Mouse (Mus musculus): ENCODE data around the gene Ndel1. TPM values are rescaled to one million over a fixed set of nuclear protein-coding genes. Genes with fewer than 3 reads are reported as not detected.

Ndel1 gene
- total RNA-seq (2022) = 10 to 100 TPM; 59.5 to 79.4 (median 68.0) TPM

DNA sequence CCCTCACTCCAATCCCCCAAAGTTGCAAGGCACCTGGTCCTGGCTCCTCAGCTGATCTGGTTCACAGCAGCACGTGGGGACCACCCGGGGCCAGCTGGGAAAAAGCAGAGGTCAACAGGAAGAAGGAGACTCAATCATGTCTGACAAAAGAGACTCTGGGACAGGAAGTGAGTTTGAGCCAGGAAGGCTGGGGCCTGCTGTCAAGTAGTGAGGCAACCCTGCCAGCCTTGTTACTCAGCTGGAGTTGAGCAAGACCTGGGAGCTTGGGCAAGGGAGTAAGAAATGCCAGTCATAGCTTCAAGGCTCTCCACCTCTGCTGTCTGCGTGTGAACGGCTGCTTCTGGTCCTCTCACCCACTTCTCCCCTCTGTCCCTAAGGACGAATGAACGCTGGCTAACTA is at the start of gene Ndel1:
Ndel1 (minus strand) TSS at position 111 of the 400 bp plus-strand sequence.
- DNase-seq = peak; percentile 89

DNA sequence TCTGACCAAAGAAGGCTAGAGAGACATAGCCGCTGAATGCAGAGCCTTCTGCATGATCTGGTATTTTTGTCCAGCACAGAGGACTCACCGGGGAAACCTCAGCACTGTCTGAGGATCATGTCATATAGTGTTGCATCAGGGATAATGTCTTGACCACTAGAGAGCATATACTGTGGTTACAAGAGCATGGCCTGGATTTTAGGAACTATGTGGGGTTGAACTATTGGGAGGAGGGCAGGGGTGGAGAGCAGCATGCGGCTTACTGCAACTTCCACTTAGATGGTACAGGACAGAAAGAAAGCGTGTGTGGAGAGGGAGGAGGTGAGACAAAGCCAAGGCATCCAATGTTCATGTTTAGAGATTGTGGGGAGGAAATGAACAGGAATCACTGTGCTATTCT is 42.9 kb upstream of the Ndel1 start:
- DNase-seq = no peak

DNA sequence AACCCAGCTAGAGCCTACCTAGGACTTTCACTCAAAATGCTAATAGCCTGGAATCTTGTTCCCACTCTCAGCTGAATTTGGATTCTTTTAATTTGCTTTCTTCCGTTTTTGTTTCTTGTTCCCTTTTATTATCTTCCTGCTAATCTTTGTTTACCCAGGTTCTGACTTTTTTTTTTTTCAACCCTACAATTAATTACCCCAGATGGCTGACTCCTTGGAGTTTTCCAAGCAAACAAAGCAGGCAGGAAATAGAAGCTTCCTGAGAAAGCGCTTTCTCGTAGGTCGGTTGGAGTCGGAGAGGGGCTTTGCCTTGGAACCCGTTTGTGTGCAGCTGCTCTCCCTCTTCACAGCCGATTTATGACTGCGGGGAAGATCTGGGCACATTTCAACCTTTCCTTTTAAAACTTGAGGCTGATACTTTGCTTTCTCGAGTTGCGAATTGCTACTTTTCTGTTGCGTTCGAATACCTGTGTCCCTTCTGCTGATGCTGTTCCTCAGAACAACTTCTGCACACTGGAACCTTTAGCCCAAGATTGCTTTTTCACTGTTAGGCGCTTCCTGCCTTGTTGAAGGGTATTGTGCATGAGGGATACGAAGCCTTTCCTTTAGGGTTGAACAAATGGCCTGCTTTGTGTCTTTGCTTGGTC is 40.0 kb upstream of the Ndel1 start:
- no peak for DNase-seq

DNA sequence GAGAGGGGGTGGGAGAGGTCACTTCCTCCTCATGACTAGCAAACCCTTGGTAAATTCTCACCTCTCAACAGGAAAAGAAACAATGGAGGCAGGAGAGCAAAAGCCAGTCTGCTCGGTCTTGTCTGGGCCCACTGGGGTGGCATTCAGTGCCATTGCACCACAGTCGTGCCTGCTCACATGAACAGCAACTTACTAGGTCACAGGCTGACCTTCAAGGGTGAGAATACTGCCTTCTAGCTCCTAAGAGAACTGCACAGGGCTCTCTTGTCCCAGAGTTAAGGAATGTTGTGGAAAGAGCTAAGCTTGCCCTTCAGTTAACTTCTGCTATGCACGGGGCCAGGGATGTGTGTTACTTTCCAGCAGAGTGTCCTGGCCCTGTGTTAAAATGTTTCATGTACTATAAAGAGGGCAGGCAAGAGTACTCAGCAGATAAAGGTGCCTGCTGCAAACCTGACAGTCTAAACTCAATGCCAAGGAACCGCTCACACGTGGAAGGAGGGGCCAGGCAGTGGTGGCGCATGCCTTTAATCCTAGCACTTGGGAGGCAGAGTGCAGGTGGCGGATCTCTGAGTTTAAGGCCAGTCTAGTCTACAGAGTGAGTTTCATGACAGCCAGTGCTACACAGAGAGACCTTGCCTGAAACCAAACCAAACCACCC is 37.3 kb upstream of the Ndel1 start:
- no peak for DNase-seq

DNA sequence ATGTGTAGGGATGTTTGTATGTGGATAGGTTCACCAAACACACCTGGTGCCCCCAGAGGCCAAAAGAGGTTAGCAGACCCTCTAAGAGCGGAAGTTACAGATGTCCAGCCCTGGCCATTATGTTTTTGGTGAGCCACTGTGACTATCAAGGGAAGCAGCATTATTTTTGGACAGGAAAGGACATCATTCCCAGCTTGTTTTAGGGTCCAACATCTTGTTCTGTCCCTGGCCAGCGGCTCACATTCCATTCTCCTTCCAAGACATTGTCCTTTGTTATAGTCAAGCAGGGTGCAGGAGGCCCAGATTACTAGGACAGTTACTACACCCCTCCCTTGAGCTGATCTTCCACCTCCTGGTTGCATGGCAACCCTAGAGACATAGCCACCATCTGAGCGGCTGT is 35.6 kb upstream of the Ndel1 start:
- no peak for DNase-seq

DNA sequence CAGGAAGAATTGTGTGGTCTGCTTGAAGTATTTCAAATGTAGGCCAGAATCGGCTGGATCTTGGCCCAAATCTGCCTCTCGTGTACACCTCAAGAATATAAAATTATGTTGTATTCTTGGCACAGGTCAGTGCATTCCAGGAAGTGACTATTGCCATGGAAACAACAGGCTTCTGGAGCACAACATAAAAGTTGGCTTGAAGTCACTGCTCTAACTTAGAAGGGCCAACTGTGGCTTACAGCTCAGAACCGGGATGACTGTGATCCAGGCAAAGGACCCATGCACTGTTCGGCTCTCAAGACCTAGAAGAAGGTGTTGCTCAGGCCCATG is 34.8 kb upstream of the Ndel1 start:
- DNase-seq = no peak

DNA sequence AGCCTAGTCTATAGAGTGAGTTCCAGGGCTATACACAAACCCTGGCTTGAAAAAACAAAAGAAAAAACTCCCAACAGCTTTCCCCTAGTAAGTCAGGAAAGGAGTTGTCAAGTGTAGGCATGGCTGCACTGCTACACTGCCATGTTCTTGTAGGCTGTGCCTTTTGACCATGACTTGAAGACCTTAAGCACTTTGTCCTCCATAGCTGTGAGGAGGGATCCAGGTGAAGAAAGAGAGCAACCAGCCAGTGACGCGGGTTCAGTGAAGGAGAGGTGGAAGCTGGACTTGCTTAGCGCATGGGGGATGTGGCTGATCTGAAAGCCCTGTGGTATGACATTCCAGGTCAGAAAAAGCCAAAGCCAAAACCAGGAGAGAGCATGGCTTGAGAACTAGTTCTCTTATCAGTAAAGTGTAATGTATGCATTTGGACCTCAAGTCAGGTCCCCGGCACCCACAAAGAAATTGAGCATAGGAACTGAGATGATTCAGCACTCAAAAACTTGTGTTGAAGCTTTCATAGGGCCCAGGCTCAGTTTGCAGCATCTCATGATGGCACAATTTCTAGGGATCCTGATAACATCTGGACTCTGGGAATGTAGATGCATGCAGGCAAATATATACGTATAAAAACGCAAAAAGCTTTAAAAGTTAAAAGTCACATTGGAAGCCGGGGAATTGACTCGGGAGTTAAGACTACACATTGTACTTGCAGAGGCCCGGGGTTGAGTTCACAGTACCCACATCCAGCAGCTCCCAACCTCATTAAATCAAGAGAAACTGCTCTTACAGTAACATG is 34.2 kb upstream of the Ndel1 start:
- DNase-seq = no peak

DNA sequence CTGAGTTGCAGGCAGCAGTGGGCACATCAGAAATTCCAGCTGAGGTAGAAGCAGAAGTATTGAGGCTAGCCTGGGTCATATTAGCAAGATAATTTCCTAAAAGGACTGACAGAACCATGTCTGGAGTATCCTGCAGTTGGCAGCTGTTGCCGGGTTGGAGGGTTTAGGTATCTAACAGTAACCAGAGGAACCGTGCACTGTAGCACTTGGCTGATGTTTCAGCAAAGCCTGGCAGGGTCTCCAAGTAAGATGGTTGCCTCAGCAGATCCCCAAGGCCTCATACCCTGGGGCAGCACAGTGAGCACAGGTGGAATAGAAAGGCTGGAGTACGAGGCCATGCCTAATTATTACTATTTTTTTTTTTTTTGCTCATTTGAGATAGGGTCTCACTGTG is 33.5 kb upstream of the Ndel1 start:
- DNase-seq = no peak

DNA sequence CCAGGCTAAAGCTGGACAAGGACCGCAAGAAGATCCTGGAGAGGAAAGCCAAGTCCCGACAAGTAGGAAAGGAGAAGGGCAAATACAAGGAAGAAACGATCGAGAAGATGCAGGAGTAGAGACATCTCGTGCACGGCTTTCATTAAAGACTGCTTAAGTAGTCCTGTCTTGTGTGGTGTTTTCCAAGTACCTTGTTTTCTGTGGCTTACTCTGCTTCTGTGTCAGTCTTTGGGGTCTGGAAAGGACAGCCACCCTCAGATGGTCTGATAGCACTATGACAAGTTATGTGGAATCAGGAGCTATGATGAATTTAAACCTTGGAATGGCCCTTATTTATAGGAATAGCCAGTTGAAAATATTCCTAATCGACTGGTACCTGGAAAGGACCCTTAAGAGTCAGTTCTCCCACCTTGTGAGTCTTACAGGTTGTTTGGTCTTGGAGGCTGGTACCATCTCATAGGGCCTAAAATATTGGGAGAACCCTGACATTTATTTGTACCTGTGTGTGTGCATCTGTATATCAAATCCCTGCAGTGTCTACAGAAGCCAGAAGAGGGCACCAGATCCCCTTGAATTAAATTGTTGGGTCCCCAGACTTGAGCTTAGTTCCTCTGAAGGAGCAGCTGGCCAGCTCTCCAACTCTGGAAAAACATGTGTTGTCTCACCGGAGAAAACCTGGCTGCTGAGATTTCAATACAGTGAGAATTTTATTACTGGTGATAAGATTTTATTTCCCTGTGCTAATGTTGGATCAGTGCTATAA is 32.9 kb upstream of the Ndel1 start:
- peak; percentile 61 for DNase-seq

DNA sequence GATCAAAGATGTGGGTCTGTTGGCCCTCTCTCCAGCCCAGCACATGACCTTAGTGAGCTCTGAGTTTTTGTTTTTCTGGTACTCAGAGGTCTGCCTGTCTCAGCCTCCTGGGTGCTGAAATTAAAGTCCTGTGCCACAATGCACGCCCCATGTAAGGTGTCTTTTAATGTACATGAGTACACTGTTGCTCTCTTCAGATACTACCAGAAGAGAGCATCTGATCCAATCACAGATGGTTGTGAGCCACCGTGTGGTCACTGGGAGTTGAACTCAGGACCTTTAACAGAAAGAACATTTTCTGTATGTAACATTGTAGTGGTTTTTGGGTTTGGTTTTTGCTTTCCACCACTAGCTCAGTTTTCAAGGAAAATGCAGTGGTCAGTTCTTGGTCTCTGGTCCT is 32.1 kb upstream of the Ndel1 start:
- DNase-seq = no peak

DNA sequence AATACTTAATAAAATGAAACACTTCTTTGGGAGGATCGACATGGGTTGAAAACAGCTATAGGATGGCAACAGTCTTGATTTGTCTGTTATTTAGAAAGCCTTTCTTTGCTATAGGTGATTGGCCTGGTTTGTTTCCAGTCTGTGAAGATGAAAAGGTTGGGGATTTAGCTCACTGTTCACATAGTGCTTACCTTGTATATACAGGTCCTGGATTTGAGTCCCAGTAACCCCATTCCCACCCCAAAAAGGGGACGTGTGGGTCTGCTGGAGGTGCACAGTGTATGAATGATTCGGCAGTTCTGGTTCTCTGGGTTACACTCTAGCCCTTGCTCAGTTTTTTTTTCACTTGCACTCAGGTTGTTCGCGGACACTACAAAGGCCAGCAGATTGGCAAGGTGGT is 31.2 kb upstream of the Ndel1 start:
- DNase-seq = no peak

DNA sequence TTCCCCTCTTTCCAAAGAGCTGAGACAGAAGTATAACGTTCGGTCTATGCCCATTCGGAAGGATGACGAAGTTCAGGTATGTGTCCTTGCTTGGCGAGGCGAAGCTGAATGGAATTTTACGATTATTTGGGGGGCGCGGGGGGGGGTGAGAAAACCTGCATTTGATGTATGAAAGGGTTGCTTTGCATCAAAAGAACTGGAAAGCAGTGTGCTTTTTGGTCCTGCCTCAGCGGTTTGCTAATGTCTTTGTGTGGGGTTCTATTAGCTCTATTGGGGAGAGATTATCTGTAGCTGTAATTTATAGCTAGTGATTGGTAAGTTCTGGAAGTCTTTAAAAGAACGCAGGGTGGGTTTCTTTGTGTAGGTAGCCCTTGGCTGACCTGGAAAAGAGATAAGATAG is 30.7 kb upstream of the Ndel1 start:
- DNase-seq = no peak

DNA sequence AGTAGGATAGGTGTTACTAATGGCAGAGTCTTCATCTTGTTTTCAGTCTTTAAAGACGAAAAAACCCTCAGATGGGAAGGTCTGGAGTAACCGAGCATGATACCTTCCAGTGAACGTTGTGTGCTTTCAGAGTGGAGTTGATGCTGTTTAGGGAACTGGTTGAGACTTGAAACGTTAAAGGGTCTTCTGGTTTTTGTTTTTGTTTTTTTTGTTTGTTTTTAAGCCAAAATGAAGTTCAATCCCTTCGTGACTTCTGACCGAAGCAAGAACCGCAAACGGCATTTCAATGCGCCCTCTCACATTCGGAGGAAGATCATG is 30.3 kb upstream of the Ndel1 start:
- DNase-seq = no peak

DNA sequence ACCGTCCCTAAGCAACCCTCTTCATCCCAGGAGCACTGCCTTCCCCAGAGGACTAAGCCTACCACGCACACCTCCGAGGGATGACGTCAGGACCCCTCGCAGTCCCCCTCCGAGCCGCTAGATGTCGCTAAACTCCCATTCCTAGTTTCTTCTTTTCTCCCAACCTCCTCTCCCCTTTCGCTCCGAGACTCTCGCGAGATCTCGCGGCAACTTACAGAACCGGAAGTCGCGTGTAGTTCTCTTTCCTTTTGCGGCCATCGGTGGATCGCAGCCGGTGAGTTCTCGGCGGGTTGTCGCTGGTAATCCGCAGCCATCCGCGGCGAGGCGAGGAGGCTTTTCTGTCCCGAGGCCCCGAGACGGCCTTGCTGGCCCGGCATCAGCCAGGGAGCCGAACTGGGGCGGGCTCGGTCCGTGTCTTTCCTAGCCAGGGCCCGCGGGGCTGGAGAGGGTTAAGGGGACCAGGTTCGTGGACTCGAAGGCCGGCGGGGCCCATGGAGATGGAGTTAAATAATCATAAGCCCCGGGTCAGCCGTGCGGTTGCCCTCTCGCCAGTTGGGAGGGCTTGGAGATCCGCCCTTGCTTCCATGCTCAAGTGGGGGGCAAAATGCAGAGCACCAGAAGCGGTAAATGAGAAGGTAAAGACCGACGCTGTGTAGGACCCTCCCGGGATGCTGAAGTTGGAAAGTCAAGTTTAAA is 29.8 kb upstream of the Ndel1 start, which contains the start of gene Rpl26:
Rpl26 (plus strand) TSS at position 233 of the 696 bp plus-strand sequence.
- peak; percentile 97 for DNase-seq

DNA sequence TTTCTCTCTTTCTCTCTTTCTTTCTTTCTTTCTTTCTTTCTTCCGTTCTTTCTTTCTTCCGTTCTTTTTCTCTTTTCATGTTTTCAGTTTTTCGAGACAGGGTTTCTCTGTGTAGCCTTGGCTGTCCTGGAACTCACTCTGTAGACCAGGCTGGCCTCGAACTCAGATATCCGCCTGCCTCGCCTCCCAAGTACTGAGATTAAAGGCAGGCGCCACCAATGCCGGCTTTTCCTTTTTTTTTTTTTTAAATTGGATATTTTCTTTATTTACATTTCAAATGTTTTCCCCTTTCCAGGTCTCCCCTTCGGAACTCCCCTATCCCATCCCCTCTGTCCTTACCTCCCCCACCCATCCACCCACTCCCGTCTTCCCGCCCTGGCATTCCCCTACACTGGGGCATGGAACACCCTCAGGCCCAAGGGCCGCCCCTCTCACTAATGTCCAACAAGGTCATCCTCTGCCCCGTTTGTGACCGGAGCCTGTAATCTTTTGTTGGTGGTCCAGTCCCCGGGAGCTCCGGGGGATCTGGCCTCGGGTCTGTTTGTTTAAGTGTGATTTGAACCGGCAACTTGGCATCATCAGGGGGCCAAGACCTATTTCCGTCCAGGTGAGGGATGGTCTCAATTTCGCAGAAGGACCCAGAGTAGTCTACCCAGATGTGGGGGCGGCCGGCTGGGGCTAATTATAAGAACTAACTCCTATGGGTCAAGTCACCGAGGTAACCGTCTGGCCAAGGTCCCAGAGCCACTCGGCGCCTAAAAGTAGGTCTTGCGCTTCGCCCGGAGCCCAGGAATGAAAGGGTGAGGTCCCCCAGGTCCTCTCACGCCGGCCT is 29.1 kb upstream of the Ndel1 start:
- DNase-seq = no peak

DNA sequence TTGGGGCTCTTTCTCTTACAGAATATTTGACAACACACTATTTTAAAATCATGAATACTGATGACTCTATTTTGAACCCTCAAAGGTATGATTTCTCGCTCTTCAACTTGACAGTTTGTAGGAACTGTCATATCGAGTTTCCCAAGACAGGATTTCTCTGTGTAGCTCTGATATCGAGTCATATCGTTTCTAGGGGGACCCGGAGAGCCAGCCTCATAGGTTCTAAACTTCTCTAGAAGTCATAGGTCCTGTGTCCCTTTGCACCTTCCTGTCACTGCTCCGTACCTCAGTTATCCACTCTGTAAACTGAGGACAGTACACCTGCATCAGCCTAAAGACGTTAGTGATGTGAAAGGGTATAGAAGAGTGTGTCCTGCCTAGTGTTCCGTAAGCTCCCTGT is 28.2 kb upstream of the Ndel1 start:
- no peak for DNase-seq

DNA sequence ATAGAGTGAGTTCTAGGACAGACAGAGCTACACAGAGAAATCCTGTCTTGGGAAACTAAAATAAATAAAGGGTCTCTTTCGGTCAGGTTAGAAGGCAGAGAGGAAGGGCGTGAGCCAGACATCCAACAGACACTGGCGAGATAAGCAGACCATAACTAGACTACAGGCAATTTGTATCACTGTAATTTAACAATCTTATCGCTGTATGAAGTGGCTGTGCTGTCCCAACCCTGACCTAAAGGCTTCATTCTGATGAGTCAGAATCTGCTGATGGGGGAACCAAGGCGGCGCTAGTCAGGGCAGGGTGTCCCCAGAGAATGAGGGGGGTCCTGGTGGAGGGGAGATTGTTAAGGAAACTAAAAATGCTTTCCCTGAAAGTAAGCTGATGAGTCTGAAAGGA is 27.1 kb upstream of the Ndel1 start:
- no peak for DNase-seq

DNA sequence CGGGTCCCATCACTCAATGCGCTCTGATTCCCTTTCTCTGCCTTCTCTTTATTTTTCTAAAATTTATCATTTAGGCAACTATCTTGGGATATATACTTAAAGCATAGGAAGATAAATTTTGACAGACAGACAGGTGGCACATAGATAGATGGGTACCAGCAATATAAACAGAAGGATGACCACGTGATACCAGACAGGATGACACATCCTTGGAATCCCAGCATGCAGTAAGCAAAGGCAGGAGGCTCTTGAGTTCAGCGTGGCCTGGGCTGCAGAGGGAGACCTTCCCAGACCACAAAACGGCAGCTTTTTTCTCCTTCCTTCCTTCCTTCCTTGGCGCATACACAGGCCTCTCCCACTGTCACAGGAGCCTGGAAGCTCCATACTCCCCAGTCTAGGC is 26.2 kb upstream of the Ndel1 start:
- no peak for DNase-seq

DNA sequence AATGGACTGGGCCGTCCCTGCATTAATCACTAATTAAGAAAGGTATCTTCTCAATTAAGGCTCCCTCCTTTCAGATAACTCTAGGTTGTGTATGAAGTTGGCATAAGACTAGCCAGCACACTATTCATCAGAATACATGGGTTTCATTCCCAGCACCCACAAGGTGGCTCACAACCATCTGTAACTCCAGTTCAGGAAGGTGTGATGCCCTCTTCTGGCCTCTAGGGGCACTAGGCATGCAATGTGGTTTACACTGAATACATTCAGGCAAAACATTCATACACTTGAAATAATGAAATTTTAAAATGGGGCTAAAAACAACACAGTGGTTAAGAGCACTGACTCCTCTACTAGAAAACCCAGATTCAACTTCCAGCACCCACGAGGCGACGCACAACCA is 25.5 kb upstream of the Ndel1 start:
- DNase-seq = no peak

DNA sequence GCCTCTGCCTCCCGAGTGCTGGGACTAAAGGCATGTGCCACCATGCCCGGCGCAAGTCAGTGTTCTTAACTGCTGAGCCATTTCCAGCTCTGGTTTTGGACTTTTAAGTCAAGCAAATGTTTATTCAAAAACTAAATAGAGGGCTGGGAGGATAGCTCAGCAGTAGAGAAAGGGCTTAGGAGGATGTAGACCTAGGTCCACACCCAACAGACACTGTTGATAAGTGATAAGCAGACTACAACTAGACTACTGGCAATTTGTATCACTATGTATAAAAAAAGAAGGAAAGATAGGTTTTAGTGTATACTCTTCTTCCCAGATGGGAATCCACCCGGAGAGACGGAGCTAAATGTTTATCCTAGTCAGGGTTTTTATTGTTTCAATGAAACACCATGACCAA is 24.6 kb upstream of the Ndel1 start:
- DNase-seq = no peak

DNA sequence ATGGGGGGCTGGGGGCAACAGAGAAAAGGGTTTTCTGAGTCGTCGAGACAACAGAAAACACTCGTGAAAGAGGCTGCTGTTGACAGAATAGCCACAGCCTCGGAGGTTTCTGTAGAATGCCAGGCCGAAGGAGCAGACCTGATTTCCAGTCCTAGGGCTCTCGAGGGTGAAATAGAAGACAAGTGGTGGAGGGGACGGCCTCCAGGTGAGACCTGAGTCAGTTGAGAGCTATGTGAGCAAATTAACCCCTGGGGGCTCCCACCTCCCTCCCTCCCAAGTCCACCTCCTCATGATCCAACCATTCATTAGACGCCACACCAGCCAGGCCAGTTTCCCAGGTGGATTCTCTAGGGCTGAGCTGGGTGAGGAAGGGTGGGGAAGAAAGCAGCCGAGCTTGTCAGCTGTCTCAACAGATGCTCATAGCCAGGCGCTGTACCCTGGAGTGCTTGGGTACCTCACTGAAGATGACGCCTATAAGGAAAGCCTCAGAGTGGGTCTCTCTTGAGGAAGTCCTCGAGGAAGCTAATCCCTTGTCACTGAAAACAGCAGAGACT is 22.3 kb upstream of the Ndel1 start:
- no peak for DNase-seq
